Mouse (Mus musculus) megakaryocyte, embryonic 14.5 days (primary cell): ENCODE data around the gene Dgkd.

Source experiments
- FLI1 ChIP-seq: IDR thresholded peaks from 2 replicates; pipeline ENCODE4 v1.6.1; 2012; ENCODE audit warnings: low read length, inconsistent platforms, mixed read lengths
- GATA1 ChIP-seq: IDR thresholded peaks from 3 replicates; pipeline ENCODE4 v1.6.1; 2012; ENCODE audit warnings: mixed read lengths, low read length, inconsistent platforms, borderline replicate concordance

DNA sequence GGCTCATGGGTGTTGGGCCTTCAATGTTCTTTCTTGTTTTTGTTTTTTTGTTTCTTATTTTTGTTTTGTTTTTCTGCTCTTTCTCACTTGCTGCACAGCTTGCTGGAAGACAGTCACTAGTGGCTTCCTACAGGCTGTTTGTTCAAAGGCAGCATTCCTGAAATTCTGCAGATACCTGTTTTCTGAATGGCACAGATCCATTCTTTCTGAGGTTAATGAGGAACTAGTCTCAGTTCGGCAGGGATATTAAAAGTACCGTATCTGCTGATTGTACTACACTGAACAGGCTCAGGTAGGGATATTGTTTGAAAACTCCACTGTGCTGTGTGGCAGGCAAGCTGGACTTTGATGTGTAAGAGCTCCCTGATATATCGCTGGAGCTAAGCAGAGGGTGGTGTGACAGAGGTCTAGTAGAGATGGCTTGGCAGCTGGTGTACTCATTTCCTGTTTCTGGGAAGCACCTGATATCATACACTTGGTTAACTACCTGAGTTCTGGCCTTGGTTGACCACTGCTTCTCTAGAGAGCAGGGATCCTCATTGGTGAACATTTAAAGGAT is 67.0 kb downstream of the Dgkd start:
- TF ChIP-seq GATA1 (no peak), FLI1 (no peak)
